Mouse (Mus musculus): Measurements from ENCODE around the gene Bcl2l1.

Bcl2l1 gene

DNA sequence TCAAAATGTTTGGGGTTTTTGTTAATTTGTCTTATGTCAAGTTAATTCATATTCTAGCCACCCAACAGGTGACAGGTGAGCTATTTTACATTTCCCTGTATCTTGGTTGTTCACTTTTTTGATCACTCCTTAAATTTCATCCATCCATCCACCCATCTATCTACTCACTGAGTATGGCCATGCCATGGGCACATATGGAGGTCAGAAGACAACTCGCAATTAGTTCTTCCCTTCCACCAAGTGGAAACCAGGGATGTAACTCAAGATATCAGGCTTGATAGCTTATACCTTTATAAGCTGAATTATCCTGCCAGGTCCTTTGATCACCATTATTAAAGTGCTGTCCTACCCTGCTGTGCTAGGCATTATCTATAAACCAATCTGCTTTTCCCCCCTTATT, 7.8 kb downstream of the Bcl2l1 start:
- DNase-seq = no peak

DNA sequence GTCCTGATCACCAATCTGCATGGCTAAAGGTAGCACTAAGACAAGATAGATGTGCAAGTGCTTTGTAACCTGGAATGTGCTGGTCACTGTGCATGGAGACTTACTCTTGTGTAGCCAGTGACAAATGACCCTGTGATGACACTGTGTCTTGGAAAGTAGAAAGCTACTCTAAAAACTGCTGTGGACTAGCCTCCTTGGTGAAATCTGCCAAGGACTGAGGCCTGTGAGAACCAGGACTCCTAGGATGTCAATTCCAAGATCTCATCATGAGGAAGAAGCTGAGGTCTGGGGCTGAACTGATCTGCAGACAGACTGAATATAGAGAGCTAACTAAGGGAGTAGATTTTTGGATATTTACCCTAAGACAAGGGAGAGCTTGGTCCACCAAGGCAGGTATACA, 10.0 kb downstream of the Bcl2l1 start:
- DNase-seq = no peak

DNA sequence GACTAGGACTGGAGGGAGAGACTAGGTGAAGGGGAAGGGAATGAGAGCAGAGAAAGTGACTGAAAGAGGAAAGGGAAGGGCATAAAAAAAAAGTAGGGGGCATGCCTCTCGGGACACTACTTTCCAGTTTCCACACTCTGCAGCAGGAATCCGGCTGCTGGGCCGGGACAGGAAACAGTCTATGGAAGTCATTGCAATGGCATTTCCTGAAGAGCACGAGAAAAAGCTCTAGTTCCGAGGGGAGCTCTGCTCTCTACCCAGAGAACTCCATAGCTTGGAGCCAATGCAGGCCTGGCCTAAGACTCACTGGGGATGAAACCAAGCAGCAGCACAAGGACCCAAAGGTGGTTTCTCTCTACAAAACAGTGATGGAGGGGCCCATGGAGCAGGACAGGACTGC, 10.5 kb downstream of the Bcl2l1 start:
- DNase-seq = no peak

DNA sequence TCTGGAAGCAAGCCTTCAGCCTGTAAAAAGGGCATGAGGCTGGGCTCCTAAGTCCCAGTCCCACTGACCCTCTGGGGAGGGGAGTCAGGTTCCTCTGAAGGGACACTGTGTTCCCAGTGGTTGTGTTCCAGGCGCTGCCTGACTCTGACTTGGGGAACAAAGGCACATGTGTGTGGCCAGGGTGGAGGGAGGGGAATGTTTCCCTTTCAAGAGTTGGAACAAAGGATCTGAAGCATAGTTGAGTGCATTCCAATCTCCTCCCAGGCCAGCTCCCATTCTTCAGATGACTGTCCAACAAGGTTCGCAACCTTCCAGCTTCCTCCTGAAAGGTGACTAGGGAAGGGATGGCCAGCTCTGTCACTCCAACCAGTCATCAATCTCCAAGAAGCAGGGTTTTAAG, 11.2 kb downstream of the Bcl2l1 start:
- DNase-seq = no peak

DNA sequence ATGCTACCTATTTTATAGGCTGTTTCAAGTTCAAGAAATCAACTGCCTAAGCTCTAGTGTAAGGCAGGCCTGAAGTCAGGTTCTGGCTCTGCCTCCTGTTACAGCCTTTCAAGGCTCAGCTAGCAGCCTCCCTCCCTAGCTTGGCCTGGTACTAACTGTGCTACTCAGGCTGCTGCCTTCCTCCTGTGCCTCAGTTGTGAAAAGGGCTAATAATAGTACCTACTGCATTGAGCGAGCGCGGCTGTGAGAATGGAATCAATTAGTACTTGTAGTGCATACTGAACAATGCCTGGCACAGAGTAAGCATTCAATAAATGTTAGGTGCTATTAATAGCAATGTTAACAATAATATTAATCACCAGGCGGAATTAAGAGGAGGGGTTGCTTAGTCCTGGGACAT, 11.6 kb downstream of the Bcl2l1 start:
- DNase-seq = no peak

DNA sequence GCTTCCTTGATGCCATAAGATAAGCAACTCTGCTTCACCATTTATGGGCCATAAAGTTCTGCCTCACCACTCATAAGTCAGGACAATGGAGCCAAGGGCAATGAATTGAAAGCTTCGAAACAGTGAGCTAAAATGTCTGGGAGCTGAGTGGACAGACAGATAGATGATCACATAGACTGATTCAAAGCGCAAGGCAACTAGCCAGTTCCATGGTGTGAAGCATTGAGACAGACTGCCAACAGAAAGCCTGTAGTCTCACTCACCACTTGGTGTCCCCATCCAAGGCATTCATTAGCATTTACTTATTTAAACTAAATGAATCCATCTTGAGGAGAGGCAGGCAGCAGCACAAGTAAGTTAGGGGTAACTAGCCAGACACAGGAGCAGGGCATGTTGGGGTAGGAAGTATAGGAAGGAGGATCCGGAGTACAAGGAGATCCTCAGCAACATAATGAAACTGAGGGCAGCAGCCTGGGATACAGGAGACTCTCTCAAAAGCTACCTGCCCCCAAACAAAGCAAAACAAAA, 12.4 kb downstream of the Bcl2l1 start:
- DNase-seq = no peak

DNA sequence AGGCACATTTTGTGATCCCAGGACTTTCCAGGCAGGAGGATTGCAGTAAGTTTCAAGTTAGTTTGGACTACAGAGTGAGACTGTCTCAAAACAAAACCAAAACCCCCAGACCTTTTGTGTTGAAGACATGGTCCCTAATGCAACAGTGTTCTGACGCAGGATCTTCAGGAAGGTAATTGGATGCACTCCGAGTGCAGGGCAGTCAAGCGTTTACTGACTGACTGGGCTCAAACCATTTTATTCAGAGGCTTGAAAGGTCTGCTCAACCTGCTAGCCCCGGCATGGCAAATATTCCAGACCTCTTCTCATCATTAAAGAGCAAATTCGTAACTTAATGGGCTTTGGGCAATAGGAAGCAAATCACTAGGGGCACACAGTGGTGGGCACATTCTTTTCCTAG, 12.8 kb downstream of the Bcl2l1 start:
- no peak for DNase-seq

DNA sequence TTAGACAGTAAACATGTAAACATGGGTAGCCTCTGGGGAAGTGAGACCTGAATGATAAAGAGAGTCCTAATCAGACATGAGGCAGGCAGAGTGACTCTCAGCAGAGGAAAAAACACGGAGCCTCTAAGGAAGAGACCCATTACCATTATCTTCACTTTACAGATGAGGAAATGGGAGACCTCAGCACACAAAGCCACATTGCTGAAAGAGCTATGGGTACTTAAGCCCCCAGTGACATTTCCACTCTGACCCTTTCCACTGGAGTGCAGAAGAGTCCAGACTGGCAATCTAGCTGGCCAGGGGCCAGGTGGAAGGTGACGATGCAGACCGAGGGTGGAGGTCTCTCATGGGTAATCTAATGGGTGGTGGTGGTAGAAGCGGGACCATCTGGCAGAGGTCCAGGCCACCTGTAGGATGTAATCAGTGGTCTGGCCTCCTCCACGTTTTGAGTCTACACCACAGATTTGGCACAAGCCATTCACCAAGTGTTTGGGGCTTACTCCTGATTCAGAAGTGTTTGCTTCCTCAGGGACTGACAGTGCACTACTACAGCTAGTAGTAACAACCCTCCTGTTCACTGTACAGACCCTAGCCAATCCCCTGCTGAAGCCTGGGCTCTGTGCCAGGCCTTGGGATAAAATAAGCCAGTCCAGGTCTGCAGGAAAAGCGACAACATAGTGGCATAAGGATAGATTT, 13.8 kb downstream of the Bcl2l1 start:
- no peak for DNase-seq

DNA sequence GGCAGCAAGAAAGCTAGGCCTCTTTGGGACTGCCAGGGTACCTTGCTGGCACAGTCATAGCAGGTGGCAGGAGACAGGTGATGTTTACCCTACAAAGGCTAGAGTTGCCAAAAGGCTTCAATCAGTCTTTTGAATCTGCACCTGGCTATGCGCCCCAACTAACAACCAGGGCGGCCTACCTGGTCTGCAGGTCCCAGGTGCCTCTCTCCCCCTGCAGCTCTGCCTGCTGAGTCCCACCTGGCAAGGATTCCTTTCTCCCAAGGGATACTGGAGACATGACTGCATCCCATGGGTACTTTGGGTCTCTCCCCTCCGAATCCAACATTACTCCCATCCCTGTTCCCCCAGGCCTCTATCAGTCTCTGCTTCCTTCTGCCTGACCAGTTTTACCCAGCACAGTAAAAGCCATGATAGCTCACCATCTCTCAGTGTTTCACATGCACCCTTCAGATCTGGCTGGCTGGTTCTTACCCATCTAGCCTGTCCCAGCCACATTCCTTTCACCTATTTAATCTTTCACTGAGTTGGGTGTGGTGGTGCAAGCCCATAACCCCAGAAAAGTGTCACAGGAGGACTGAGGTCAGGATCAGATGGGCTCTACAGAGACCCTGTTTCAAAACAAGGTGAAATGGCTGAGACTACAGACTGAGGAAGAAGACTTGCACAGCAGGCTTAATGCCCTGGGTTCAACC, 14.7 kb downstream of the Bcl2l1 start:
- no peak for DNase-seq

DNA sequence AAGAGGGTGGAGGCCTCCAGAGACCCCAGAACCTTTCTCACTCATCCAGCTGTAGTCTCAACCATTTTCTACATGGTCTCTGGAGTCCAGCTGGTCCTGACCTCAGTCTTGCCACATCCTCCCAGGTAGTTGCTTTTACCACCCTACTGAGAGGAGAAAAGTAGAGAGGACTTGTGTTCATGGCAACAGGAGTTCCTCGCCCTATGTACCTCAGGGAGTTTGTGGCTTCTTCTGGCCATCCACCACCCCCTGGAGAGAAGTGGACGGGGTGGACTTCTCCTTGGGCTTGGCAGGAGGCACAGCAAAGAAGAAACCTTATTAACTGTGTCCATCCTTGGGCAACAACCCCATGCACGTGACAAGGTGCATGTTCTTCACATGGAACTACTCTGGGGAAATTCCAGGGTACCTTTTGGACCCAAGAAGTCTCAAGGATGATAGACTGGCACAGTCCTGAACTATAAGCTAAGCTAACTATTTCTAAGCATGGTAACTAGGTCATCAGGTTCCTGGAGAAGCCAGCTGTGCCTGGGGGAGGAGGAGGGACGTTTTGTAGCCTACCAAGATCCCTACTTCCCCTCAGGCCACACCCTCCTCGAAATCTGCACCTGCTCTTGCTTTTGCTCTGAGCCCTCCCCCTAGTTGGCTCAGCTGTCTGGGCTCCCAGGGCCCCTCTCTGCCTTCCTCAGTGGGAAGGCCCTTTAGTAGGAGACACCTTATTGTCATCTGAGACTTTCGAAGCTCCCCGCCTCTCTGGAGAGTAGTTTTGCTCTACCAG, 15.5 kb downstream of the Bcl2l1 start:
- DNase-seq = no peak

DNA sequence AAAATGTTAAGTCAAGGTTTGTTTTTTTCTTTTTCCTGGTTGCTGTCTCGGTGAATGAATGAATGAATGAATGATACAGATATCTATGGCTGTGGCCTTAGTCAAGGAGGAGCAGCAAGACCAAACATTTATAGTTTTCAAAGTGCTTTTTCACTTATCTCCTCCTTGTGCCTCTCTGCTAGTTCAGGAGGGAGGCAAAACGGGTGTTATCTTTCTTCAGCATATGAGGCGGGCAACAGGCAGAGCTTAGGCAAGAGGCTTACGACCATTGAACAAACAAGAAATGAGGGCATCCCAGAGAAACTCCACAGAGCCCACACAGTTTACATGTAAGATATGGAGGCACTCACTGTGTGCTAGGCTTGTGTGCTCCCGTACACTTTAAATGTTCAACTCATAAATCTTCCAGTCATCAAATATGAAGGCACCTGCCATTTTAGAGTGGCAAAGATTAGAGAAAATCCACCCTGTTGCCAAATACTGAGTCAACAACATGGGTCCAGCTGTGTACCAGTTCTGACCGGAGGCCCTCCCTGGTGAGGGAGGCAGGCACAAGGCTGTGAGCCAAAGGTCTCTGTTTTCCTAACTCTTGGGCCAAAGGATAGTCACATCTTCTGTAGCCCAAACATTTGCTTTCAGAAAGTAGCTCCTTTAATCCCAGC, 17.2 kb downstream of the Bcl2l1 start:
- DNase-seq = no peak

DNA sequence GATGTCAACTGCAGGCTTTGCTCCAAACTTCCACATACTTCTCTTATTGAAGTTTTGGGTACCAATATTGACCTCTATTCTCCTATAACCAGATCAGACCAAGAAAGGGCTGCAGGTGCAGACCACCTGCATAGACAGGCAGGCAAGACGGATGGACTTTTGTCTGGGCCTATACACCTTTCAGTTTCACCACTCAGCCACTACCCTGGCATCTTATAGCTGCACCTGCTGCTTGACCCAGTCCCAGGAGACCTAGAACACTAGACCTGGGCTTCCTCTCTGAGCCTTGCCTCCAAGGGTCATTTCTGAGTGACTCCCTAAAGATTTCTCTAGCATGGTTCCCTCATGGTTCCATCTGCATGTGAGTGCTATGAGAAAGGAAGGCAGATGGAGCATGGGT, 18.3 kb downstream of the Bcl2l1 start:
- DNase-seq = no peak

DNA sequence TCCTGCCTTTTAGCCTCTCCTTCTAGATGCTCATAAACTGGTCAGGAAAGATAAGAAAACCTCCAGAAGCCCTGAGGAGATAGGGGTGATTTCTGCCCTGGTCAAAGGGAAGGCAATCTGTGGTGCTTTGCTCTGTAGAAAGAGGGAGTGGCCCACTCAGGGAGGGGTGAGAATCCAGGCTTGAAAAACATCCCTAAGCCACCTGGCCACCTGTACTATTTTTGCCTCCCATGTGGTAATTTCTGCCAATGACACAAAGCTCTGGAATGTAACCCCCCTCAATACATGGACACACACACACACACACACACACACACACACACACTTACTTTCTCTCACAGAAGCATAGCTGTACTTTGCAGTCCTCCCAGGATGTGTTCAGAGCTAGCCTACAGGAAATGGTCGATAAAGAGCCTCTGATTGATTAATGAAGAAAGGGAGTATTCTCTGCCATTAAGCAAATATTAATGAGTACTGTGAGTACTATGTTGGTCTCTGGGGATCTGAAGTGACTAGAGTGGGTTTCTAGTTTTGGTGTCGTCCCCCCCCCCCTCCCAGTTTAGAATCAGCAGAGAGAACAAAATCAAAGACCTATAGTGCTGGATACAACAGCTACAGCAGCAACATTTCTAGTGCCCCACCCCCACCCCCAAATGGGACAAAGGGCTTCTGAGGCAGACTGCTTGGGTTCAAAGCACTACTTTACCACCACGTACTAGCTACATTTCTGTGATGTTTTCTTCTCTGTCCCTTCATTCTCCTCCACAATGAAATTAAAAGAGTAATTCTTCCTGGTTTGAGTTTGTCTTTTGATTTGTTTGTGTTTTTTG, 20.0 kb downstream of the Bcl2l1 start:
- DNase-seq = no peak

DNA sequence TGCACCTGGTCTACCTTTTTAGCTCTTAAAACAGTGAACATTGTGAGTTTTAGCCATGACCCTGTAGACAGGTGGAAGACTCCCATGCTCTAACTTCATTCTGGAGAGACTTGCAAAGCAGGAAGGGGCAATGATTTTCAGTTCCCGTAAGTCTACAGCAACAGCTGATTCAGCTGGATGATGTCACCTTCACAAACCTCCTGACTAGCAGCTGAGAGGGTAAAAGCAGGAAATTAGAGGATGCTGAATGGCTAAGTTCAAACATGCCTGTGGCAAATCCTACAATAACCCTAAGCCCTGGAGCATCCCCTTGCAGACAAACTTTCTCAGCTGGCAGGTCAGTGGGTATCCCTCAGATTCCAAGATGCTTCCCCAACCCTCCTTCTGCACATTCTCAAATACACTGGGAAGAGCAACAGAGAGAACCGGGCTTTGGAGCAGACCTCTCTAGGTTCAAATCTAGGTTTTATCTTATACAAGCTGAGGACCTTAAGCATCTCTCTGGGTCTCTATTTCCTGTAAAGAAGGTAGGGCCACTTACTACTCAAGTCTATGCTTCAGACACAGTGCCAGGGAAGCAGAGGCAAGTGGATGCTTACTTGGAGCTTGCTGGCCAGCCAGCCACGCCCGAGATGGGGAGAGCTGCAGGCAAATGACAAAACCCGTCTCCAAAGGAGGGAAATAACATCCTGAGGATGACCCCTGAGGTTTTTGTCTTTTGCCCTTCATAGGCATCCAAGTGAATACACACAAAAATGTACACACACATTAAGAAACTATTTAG, 21.2 kb downstream of the Bcl2l1 start:
- no peak for DNase-seq

DNA sequence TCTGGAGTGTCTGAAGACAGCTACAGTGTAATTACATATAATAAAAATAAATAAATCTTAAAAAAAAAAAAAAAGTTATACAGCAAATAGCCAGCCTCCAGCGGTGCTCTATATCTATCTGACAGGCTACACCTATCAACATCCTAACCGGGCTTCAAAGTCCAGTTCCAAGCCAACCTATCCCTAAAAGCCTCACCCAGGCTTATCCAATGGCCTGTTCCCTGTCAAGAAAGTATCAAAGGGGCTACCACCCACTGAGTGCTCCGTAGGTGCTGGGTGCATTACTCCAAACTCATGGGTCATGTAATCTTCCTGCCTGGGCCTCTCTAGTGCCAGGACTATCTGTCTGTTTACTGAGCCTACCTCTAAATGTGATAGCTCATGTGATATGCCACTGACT, 23.4 kb downstream of the Bcl2l1 start:
- no peak for DNase-seq

DNA sequence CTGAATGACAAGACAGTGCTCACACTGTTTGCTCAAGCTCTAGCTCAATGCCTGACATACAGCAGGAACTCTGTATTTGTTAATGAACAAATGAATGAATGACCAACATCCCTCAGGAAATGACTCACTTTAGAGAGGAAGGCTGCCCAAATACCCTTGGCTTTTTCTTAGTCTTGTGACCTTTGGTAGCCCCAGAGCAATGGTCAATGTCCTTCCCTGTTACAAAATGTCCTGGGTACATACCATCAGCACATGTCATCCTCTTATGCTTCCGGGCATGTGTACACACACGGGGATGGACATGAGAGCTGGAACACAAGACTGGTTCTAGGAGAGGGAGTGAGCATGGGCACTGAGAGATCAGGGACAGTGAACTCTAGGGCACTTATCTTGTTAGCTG, 25.5 kb downstream of the Bcl2l1 start:
- DNase-seq = no peak

DNA sequence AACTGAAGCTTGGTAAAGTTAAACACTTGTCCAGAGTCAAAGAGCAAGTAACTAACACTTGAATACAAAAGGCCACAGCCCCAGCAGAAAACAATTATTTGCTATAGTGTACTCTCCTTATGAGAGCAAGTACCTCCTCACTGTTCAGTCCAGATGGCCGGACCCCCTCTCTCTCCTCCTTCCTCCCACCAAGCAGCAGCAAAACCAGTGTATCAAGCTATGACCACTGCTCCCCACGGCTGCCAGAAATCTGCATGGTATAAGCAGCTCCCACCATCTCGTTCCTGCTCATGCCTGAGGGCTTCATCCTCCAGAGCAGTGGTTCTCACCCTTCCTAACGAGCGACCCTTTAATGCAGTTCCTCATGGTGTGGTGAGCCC, 26.4 kb downstream of the Bcl2l1 start:
- DNase-seq = no peak

DNA sequence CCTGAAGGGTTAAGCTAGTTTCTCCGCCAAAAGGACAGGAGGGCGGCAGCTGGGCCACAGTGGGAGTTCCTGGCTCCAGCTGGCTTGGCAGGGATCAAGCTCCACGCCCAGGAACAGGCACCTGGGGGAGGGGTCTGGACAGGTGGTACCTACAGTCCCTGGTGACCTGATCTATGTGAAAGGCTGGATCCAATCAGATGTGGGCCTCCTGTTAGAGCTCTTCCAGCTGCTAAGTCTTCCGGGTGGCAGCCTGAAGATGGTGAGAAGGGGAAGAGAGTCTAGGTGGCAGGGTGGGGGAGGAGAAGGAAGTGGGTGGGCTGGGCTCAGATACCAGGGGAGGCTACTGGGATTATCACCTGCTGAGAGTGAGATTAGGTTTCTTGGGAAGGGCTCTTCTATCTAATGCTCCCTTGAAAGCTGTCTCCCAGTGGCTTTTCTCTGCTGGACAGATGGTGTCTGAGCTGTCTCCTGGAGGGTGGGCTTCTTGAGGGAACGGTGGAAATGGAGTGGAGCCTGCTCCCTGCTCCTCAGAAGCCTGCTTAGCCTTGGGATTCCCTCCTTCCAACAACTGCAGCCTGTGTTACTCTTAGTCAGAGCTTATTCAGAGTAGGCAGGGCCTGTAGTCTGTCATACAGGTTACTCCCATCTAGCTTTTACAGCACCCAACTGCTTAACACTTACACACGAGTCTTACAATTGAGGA, 27.0 kb downstream of the Bcl2l1 start:
- no peak for DNase-seq

DNA sequence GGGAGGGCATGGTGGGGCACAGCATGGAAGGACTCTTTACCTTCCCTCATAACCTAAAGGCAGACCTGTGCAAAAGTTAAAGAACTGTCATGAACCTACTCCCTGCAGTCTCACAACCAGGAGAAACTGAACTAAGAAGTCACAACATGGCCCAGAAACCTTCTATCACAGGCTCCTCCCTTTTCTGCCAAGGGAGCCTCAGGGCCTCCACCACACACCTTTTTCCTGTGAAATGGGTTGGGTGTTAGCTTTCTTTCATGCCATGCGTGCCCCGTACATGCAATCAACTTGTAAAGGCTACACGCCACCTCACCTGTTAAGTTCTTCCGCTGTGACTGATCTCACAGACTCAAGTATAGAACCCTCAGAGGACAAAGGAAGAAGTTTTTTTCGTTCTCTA, 28.4 kb downstream of the Bcl2l1 start:
- no peak for DNase-seq

DNA sequence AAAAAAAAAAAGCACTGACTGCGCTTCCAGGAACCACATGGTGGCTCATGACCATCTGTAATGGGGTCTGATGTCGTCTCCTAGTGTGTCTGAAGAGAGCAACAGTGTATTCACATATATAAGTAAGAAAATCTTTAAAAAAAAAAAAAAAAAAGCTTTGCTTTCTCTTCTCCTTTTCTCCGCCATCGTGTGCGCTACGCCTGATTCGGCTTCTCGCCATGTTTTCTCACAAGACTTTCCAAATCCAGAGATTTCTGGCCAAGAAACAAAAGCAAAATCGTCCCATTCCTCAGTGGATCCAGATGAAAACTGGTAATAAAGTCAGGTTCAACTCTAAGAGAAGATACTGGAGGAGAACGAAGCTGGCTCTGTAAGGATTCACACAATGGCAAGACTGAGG, 29.2 kb downstream of the Bcl2l1 start:
- no peak for DNase-seq

DNA sequence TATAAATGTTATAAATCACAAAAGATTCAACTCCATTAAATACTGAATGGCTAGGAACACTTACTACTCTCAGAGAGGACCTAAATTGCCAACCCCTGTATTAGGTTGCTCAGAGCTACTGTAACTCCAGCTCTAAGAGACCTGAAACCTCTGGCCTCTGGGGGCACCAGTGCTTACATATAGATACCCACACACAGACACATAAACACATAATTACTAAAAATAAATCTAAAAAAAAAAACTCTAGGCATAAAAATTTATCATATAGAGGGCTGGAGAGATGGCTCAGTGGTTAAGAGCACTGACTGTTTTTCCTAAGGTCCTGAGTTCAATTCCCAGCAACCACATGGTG, 30.8 kb downstream of the Bcl2l1 start:
- no peak for DNase-seq

All from right cerebral cortex, postnatal 25 days (tissue).